Mouse (Mus musculus): ENCODE data around the gene Ubqln4. TPM values are rescaled to one million over a fixed set of nuclear protein-coding genes. Genes with fewer than 3 reads are reported as not detected.
"Not testable (repeated sequence)": the region's sequence is repeated elsewhere in the genome, so short reads cannot be mapped to it uniquely, and the experiment has no call there.

Ubqln4 gene
- polyA plus RNA-seq, 1 experiment, result 94.4 TPM

DNA sequence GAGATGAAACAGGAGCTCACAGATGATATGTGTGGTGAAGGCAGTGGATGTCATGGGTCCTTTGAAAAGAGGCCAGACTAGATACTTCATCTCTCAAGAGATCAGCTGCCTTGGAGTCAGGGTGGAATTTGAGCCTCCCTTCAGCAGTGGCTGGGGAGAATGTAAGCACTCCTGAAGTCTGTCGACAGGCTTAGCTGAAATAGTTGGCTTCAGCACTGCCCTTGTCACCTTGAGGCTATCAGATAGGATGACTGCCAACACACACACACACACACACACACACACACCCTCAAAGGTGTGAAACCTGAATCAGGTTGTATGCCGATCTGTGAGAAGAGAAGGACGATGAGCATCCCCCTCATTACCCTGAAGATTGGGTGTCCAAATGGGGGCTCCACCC, 37.5 kb downstream of the Ubqln4 start:
- no peak for TF ChIP-seq GATA1 (IDR thresholded peaks at IDR 0.05; ENCODE audit: low read length)

DNA sequence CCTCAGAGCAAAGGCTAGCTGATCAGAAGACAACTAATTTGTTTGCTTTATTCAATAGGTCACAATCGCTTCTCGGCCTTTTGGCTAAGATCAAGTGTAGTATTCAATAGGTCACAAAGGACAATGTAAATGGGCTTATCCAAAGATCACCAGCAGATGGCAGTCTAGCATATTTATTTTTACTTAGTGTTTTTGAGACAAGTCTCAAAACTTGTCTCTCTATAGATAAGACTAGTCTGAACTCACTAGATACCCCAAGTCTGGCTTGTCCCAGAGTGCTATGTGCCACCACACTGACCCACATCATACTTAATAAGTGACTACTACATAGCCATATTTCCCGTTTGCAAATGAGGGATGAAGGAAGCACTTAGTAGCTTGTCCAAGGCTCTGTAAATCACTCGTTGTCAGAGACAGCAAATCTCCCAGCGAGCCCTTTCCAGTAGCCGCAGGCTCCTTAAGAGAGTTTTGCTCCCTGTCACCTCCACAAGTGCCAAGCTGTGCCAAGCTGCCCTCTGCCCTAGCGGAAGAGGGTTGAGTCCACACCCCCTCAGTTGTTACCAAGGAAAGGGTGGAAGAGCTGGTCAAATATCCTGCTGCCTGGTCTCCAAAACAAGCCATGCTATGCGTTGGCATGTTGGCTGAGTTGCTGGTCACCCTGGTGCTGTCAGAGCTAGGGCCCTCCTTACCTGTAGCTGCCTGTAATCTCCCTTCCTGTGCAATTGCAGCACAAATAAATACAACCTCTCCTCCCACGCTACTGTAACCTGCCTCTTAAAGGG, 38.6 kb downstream of the Ubqln4 start:
- TF ChIP-seq GATA1 (IDR thresholded peaks at IDR 0.05; ENCODE audit: low read length), result peak; percentile 6

DNA sequence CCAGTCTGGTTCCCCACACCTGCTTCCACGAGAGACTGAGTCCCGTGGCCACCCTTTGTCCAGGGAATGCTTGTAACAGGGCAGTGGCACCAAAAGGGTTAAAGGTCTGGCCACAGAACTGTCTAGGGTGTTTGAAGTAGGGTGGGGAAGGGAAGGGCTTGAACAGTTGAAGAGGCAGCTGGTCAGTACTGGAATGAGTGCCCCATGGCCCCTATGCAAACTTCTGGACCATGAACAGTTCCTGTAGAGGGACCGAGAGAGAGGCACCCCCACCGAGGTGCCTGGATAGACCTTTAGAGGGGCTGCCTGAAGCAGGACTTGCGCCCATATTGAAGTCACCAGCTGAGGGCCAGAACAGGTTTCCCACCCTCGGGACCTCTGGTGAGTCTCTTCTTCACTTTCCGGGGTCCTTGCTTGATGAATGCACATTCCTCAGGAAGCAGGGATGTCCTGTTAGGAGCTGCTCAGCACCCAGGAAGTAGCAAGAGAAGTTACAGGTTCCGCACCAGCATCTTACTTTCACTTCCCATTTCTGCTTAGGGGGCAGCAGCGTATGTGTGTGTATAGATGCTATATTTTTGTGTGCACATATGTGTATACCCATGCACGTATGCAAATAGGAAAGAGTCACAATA, 39.5 kb downstream of the Ubqln4 start:
- no peak for TF ChIP-seq GATA1 (IDR thresholded peaks at IDR 0.05; ENCODE audit: low read length)

DNA sequence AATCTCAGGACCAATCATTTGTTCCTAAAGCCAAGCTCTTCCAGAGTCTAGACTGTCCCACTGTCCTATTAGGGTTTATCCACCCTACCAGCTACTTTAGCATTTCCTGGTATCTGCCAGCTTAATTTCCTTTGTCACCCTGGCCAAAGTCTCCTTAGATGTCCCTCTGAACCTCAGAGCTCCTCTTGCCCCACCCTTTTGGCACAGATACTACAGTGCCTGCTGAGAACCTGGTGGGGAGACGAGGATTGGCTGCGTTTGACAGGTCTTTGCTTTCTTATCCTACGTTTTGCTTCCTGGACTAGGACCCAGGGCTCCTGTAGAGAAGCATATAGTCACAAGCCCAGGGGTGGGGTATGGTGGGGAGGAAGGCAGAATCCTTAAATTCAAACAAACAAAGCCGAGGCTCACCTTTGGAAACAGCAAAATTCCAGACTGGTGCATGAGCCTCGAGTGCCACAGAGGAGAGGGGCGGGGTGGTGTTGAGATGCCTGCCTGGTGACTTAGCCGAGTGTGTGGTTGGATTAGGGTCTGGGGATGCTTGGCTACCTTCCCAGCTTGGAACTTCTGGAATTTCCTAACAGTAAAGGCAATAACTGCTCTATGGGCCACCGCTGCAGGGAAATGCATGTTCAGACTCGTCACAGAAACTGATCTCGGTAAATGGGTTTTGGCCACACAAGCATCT, 40.5 kb downstream of the Ubqln4 start:
- TF ChIP-seq GATA1 (IDR thresholded peaks at IDR 0.05; ENCODE audit: low read length), result no peak

DNA sequence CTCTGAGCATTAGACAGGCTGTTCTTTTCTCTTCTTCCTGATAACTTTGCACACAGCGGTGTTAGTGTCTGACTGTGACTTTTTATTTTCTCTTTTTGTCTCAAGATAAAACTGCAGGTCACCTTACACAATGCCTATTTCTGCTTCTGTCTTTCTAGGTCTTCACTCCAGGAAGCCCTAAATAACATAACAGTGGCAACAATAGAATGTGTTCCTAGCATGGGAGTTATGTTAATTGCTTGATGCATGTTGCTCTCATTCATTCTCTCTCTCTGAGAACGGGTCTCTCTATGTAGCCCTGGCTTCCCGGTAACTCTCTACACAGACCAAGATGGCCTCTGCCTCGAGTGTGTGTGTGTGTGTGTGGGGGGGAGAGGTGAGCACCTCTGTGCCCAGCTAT, 48.9 kb downstream of the Ubqln4 start:
- no peak for TF ChIP-seq GATA1 (IDR thresholded peaks at IDR 0.05; ENCODE audit: low read length)

DNA sequence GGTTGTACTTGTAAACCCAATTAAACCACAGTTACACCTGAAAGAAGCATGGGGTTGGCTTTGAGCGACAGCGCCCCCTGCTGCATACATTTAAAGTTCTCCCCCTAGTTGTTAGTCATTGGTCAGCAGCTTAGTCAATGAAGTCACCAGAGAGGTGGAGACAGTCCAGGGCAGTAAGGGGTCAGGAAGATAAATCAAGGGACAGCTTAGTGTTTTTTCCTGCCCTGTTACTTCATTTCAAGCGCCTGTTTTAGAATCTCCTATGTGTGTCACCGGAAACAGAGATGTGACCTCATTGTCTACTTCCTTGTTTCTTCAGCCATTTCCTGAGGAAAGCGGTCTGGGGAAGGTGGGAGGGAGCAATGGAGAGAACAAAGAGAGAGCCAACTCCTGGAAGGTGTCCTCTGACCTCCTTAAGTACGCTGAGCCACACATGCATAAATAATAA, 50.2 kb downstream of the Ubqln4 start:
- TF ChIP-seq GATA1 (IDR thresholded peaks at IDR 0.05; ENCODE audit: low read length), result no peak

DNA sequence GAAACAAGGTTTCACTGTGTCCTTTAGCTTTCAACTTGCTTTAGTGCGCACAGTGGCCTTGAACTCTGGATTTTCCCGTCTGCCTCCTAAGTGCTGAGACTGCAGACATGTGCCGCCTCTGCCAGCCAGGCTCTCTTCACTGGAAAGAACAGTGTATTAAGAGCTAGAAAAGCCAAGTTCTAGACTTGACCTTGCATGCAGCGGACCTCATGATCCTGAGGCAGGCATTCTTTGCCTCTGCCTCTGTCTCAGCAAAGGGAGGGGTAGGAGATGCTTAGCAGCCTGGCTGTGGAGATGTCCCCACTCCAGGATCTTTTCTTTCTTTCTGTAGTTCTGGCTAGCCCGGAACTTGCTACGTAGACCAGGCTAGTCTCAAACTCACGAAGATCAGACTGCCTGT, 51.3 kb downstream of the Ubqln4 start:
- no peak for TF ChIP-seq GATA1 (IDR thresholded peaks at IDR 0.05; ENCODE audit: low read length)

DNA sequence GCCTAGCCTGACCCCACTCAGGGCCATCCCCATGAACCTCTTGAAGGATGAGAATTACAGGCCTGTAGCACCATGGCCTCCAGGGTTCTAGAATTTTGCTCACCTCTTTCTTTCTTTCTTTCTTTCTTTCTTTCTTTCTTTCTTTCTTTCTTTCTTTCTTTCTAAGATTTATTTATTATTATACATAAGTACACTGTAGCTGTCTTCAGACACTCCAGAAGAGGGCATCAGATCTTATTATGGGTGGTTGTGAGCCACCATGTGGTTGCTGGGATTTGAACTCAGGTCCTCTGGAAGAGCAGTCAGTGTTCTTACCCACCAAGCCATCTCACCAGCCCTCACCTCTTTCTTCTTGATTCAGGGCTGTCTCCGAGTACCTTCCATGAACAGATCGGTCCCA, 52.1 kb downstream of the Ubqln4 start, which contains the start of gene Arhgef2:
Arhgef2 (plus strand) TSS at position 301 of the 400 bp plus-strand sequence.
- TF ChIP-seq GATA1 (IDR thresholded peaks at IDR 0.05; ENCODE audit: low read length), result not testable (repeated sequence)

DNA sequence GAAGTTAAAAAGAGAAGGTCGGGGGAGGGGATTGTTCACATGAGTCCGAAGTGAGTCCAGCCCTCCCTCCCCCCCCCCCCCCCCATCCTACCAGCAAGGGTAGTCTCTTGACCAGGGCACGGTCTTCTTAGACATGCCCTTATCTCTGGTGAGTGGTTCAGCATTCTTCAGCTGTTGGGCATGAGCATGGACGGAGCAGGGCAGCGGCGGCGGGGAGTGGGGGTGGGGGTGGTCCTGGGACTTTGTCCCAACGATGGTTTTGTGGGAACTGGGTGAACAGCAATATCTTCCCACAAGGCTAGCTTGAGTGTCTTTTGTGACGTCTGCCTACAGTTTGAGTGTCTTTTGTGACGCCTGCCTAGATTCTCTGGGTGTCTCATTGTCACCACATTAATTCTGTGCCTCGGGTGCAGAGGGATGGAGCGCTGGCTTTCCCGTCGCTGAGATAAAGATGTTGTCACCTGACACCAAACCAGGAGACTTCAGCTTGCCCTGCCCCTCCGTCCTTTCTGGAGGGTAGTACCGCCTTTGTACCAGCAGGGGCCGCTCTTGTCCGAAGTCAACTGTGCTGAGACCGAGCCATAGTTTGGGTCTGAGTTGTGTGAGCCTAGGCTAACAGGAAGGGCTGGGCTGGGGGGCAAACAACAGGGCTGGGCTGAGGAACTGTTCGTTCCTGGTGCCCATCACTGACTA, 53.7 kb downstream of the Ubqln4 start:
- no peak for TF ChIP-seq GATA1 (IDR thresholded peaks at IDR 0.05; ENCODE audit: low read length)

DNA sequence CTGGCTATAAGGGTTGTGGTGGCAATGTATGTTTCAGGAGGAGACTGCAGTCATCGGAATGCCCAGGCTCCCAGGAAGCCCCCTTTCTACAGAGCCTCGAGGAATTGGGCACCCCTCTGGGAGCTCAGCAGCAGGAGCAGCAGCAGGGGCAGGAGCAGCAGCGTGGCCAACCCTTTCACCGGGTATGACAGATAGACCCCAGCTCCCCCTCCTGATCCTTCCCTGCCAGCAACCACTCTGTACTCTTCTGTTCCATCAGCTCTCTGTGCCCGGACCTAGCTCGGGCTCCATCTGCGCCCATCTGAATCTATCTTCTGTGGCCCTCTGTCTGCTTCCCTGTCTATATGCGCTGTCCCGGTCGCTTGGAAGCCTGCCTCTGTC, 54.2 kb downstream of the Ubqln4 start:
- TF ChIP-seq GATA1 (IDR thresholded peaks at IDR 0.05; ENCODE audit: low read length), result no peak

DNA sequence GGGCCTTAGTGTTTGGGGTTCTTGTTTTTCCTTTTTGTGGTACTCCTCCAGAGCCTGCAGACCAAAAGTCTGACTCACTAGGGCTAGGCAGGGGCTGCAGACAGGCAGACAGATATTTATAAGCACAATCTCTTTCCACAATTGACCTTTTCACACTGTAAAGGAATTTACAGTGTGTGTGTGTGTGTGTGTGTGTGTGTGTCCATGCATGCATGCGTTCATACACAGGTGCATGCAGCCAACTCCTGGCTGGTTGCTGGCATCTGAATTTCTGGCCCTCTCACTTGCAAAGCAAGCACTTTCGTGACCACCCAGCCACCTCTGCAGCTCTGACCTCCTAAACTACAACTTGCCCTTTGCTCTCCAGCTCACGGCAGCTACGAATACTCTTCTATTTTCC, 55.5 kb downstream of the Ubqln4 start:
- TF ChIP-seq GATA1 (IDR thresholded peaks at IDR 0.05; ENCODE audit: low read length), result no peak

DNA sequence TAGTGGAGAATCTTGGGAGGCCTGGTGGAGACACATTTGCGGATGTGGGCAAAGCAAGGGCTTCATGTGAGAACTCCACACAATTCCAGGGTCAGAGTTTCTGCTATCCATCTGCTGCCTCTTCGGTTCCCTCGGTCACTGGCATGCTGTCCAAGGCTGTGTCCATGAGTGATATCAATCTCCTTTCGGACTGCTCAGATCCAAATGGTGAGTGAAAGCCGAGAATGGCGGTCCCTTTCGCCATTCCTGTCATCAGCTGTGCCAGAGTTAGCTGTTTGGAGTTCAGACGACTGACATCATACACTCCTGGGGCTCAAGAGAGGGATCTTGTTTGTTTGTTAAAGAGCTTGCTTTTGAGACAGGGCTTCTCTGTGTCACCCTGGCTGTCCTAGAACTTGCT, 60.9 kb downstream of the Ubqln4 start:
- no peak for TF ChIP-seq GATA1 (IDR thresholded peaks at IDR 0.05; ENCODE audit: low read length)

DNA sequence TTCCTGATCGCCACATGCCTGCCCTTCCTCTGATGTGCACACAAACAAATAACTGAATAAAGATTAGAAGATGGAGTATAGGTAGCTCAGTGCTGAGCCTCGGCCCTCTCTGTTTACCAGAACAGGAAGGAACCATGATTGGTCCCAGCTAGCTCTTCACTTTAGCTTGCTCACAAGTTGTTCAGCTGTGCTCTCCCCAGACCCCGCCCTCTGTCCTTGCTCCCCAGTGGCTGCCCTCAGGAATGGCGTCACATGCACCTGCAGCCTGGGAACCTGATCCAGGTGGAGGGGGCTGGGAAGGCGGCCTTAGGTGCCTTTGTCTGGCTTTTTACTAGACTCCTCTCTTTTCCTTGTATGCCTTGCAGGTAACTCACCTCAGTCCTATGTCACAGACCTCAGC, 61.6 kb downstream of the Ubqln4 start:
- no peak for TF ChIP-seq GATA1 (IDR thresholded peaks at IDR 0.05; ENCODE audit: low read length)

DNA sequence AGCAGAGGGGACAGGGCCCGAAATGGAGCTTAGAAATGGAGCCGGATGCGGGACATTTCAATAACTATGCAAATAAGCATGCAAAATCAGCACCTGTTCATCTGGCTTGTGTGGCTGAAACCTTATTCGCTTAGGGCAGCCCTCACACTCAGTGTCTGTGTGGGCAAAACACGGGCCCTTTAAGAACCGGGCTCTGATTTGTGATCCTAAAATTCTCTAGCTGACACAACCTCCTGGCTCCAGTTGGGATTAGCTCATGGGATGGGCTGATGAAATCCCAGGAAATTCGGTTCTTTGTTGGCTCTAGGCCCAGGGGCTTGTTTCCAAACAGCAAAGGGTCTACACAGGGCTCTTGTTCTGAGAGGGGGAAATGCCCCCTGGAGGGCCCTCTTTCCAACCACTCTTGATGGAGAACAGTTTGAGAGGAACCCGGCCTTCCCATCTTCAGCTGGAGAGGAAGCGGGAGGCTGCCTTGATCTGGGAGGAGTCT, 62.4 kb downstream of the Ubqln4 start:
- no peak for TF ChIP-seq GATA1 (IDR thresholded peaks at IDR 0.05; ENCODE audit: low read length)

DNA sequence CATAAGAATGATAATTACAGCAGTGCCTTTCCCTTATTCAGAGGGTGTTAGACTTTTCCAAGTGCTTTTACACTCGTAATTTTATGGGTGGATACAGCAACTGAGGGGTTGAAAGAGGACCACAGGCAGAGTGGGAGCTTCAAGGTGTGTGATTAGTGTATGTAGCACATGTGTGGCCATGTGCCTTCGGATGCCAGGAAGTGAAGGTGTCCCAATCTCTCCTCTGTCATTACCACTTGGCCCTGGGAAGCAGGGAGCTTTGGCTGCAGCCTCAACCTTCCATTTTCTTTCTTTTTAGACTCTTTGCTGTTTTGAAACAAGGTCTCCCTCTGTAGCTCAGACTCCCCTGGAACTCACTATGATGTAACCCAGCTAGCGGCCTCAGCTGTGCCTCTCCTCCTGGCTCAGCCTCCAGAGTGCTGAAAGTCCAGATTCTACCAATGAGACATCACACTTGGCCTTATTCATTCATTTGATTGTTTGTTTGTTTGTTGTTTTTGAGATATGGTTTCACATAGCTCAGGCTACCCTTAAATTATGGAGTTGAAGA, 63.5 kb downstream of the Ubqln4 start:
- no peak for TF ChIP-seq GATA1 (IDR thresholded peaks at IDR 0.05; ENCODE audit: low read length)
